9 mouse cellular contexts compared by ENCODE assay signal in the genomic region with DNA sequence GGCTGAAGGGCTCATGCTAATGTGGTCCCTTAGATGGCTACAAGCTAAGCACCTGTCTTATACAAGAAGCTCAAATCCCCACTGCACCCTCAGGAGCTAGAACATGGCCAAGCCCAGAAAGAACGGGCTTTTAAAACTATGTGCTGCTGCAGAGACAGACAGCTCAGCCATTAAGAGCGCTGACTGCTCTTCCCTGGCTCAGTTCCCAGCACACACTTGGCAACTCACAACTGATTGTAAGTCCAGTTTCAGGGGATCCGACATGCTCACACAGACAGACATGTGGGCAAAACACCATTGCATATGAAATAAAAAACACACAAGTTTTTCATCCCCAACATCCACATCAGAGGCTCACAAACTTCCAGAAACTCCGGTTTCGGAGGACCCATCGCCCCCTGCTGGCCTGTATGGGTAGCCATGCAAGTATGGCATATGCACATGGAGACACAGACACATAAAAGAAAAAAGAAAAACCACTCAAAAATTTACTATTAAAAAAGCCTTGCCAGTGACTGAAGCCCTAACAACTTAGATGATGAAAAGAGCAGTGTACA.
DNase-seq lines count a peak whose midpoint lies in the region; ATAC-seq and TF ChIP-seq lines count a peak whose summit lies in the region.
"Had no signal": no experiment of that assay in that cellular context is flagged by ENCODE, and none has a peak within 500 bp of the region (broad histone marks: within the 10 kb centered on the region; RNA-seq: fewer than 3 reads in every experiment).

No protein-coding gene starts in this region.

- no peak for DNase-seq in cerebellum, adult 2 months
- no peak for DNase-seq in cerebellum, adult 18-20 months
- no peak for DNase-seq in layer of hippocampus, adult 2 months (ENCODE audit: low spot score in 2 of 2)
- no peak for DNase-seq in layer of hippocampus, adult 18-20 months (ENCODE audit: low spot score in 2 of 2)
- peak; percentile 62 for DNase-seq in thymus, postnatal 4 days
- no peak for DNase-seq in thymus, adult 2 months
- DNase-seq in embryo, embryonic 11 days: no peak

- WGBS in cerebellum, adult 2 months: 62% methylated on average over 6 of the region's 6 CpGs
- 90% methylated on average over 6 of the region's 6 CpGs for WGBS in thymus, adult 2 months

- no peak overlapping the region for H3K4me3 ChIP-seq in cerebellum, adult 2 months (replicated peaks; ENCODE audit: insufficient read depth, low read depth, low read length)
- H3K4me3 ChIP-seq in layer of hippocampus, adult 2 months: no peak overlapping the region
- no peak overlapping the region for H3K4me3 ChIP-seq in thymus, adult 2 months (ENCODE audit: control insufficient read depth, insufficient read depth, low read length)
- H3K4me3 ChIP-seq: neural tube, embryonic 13.5 days had no signal

- no peak overlapping the region for H3K27ac ChIP-seq in cerebellum, adult 2 months (ENCODE audit: insufficient read depth, low read length)
- H3K27ac ChIP-seq in layer of hippocampus, adult 2 months: no peak overlapping the region
- H3K27ac ChIP-seq in thymus, adult 2 months (ENCODE audit: control insufficient read depth, insufficient read depth, low read length): no peak overlapping the region
- H3K27ac ChIP-seq: neural tube, embryonic 13.5 days had no signal

- ATAC-seq in cerebellum, adult (ENCODE audit: insufficient number of reproducible peaks, low FRiP score, low TSS enrichment): no peak

- TF ChIP-seq POLR2A in cerebellum, adult 2 months (IDR thresholded peaks at IDR 0.05; ENCODE audit: borderline replicate concordance, insufficient read depth, low read length): no peak
- TF ChIP-seq POLR2A in thymus, adult 2 months (IDR thresholded peaks at IDR 0.05; ENCODE audit: control insufficient read depth, extremely low read depth, insufficient read depth, low read length, poor library complexity): no peak

- H3K27me3 ChIP-seq in cerebellum, adult 2 months (ENCODE audit: control insufficient read depth, insufficient read depth, low read length): no peaks in the 10 kb centered on the region
- no peaks in the 10 kb centered on the region for H3K27me3 ChIP-seq in thymus, adult 2 months (ENCODE audit: control insufficient read depth, insufficient read depth, low read length)
- H3K27me3 ChIP-seq: neural tube, embryonic 13.5 days had no signal

- H3K36me3 ChIP-seq in thymus, adult 2 months (ENCODE audit: control insufficient read depth, insufficient read depth, low read length): no peaks in the 10 kb centered on the region
- H3K36me3 ChIP-seq: neural tube, embryonic 13.5 days had no signal

- H3K4me1 ChIP-seq in cerebellum, adult 2 months (ENCODE audit: control insufficient read depth, insufficient read depth, low read length): peaks cover 3% of the 10 kb centered on the region
- peaks cover 8% of the 10 kb centered on the region; the same call in 1 of the 2 replicates for H3K4me1 ChIP-seq in thymus, adult 2 months (replicated peaks; ENCODE audit: control insufficient read depth, insufficient read depth, low read length)

- TF ChIP-seq CTCF in cerebellum, adult 2 months (IDR thresholded peaks at IDR 0.05; ENCODE audit: borderline replicate concordance, insufficient read depth, low read depth, low read length): peak; percentile 17; the same call in 1 of the 2 replicates
- peak; percentile 61 for TF ChIP-seq CTCF in layer of hippocampus, adult 2 months (conservative IDR thresholded peaks at IDR 0.05)
- TF ChIP-seq CTCF in thymus, adult 2 months (IDR thresholded peaks at IDR 0.05; ENCODE audit: borderline replicate concordance, control insufficient read depth, extremely low read depth, insufficient read depth, low read length, poor library complexity): no peak
